Mouse (Mus musculus) erythroblast, embryonic 14.5 days (primary cell): ENCODE results near the gene Zfp954.

Source experiments
- GATA1 ChIP-seq: IDR thresholded peaks from 2 replicates; pipeline ENCODE4 v1.6.1; 2012; ENCODE audit warnings: low read length, inconsistent platforms, mixed read lengths
- TAL1 ChIP-seq: IDR thresholded peaks from 3 replicates; pipeline ENCODE4 v1.6.1; 2012; ENCODE audit warnings: low read length, inconsistent platforms, mixed read lengths

DNA sequence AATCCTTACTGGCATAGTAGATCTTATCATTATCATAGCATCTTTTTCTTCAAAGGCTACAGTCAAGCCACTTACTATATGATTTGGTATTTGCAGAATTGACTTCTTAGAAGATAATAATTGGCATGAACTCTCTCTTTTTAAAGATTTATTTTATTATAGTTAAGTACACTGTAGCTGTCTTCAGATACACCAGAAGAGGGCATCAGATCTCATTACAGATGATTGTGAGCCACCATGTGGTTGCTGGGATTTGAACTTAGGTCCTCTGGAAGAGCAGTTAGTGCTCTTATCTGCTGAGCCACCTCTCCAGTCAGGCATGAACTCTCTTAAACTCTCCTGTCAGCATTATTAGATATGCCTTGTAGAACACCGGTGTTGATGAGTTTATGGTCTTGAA, 22.9 kb upstream of the Zfp954 start:
- TF ChIP-seq GATA1 (no peak), TAL1 (no peak)
